Mouse (Mus musculus): ENCODE data around the gene Foxred1.

The Foxred1 gene

GRCm38 (mm10) chr9:35192983-35193542, 17.8 kb downstream of the Foxred1 start:
- in situ Hi-C loops (cut with MseI, MboI): no loop called here

GRCm38 (mm10) chr9:35188700-35189099, 22.2 kb downstream of the Foxred1 start:
- in situ Hi-C loops (cut with MseI, MboI): no loop called here

- in situ Hi-C loops (cut with MseI, MboI): no loop called here
Observed at GRCm38 (mm10) chr9:35187351-35187903, 23.4 kb downstream of the Foxred1 start.

GRCm38 (mm10) chr9:35186430-35186829, 24.4 kb downstream of the Foxred1 start:
- in situ Hi-C loops (cut with MseI, MboI): no loop called here

GRCm38 (mm10) chr9:35183359-35183758, 27.5 kb downstream of the Foxred1 start:
- in situ Hi-C loops (cut with MseI, MboI): no loop called here

GRCm38 (mm10) chr9:35182832-35183231, 28.0 kb downstream of the Foxred1 start:
- in situ Hi-C loops (cut with MseI, MboI): no loop called here

GRCm38 (mm10) chr9:35176124-35176659, 34.7 kb downstream of the Foxred1 start:
- in situ Hi-C loops (cut with MseI, MboI): no loop called here

- in situ Hi-C loops (cut with MseI, MboI): no loop called here
Observed at GRCm38 (mm10) chr9:35175251-35176123, 35.4 kb downstream of the Foxred1 start, which contains the start of gene Dcps. Gene Dcps (minus strand): TSS chr9:35176061.

GRCm38 (mm10) chr9:35173331-35173730, 37.5 kb downstream of the Foxred1 start:
- in situ Hi-C loops (cut with MseI, MboI): loop anchor here (25.0 kb wide), 3 partner anchors 311 to 661 kb away; no protein-coding TSS in a partner anchor

GRCm38 (mm10) chr9:35170071-35170470, 40.8 kb downstream of the Foxred1 start:
- in situ Hi-C loops (cut with MseI, MboI): loop anchor here (25.0 kb wide), 3 partner anchors 308 to 658 kb away; no protein-coding TSS in a partner anchor

- in situ Hi-C loops (cut with MseI, MboI): loop anchor here (25.0 kb wide), 3 partner anchors 305 to 655 kb away; no protein-coding TSS in a partner anchor
Observed at GRCm38 (mm10) chr9:35166798-35167635, 43.8 kb downstream of the Foxred1 start.

- in situ Hi-C loops (cut with MseI, MboI): loop anchor here (25.0 kb wide), 3 partner anchors 304 to 654 kb away; no protein-coding TSS in a partner anchor
Observed at GRCm38 (mm10) chr9:35166144-35166797, 44.6 kb downstream of the Foxred1 start.

GRCm38 (mm10) chr9:35164142-35164874, 46.5 kb downstream of the Foxred1 start:
- in situ Hi-C loops (cut with MseI, MboI): loop anchor here (25.0 kb wide), 3 partner anchors 302 to 652 kb away; no protein-coding TSS in a partner anchor

GRCm38 (mm10) chr9:35163011-35163690, 47.7 kb downstream of the Foxred1 start:
- in situ Hi-C loops (cut with MseI, MboI): loop anchor here (25.0 kb wide), 3 partner anchors 301 to 651 kb away; no protein-coding TSS in a partner anchor

GRCm38 (mm10) chr9:35161721-35162120, 49.1 kb downstream of the Foxred1 start:
- in situ Hi-C loops (cut with MseI, MboI): loop anchor here (25.0 kb wide), 3 partner anchors 299 to 649 kb away; no protein-coding TSS in a partner anchor

- in situ Hi-C loops (cut with MseI, MboI): loop anchor here (25.0 kb wide), 3 partner anchors 298 to 648 kb away; no protein-coding TSS in a partner anchor
Observed at GRCm38 (mm10) chr9:35160662-35161061, 50.2 kb downstream of the Foxred1 start.

GRCm38 (mm10) chr9:35158477-35158876, 52.4 kb downstream of the Foxred1 start:
- in situ Hi-C loops (cut with MseI, MboI): loop anchor here (25.0 kb wide), 3 partner anchors 296 to 646 kb away; no protein-coding TSS in a partner anchor

- in situ Hi-C loops (cut with MseI, MboI): loop anchor here (25.0 kb wide), 3 partner anchors 295 to 645 kb away; no protein-coding TSS in a partner anchor
Observed at GRCm38 (mm10) chr9:35156862-35157261, 54.0 kb downstream of the Foxred1 start.
